Mouse (Mus musculus) c-Kit-positive CD71-positive TER-119-positive erythroid progenitor cells, embryonic 14.5 days (primary cell): ENCODE data around the gene Mesp1.

ENCODE experiments used
- DNase-seq: peaks from one replicate; pipeline ENCODE4 v3.0.0-alpha.2; 2013; ENCODE audit warnings: low spot score

Mesp1 gene

GRCm38 (mm10) chr7:79793688-79794087 is at the start of gene Mesp1:
Gene Mesp1, minus strand, starts transcription at chr7:79793788.
- no peak for DNase-seq

- DNase-seq = no peak
Observed at GRCm38 (mm10) chr7:79842163-79842562, 48.6 kb upstream of the Mesp1 start.

GRCm38 (mm10) chr7:79837247-79837646 is 43.7 kb upstream of the Mesp1 start:
- DNase-seq = no peak

- no peak for DNase-seq
Observed at GRCm38 (mm10) chr7:79835196-79835595, 41.6 kb upstream of the Mesp1 start.

- no peak for DNase-seq
Observed at GRCm38 (mm10) chr7:79832980-79833379, 39.4 kb upstream of the Mesp1 start.

- DNase-seq = no peak
Observed at GRCm38 (mm10) chr7:79831585-79831984, 38.0 kb upstream of the Mesp1 start.

- DNase-seq = no peak
Observed at GRCm38 (mm10) chr7:79831145-79831544, 37.6 kb upstream of the Mesp1 start.

GRCm38 (mm10) chr7:79828341-79828740 is 34.8 kb upstream of the Mesp1 start:
- DNase-seq = no peak

- no peak for DNase-seq
Observed at GRCm38 (mm10) chr7:79822092-79822695, 28.6 kb upstream of the Mesp1 start.

GRCm38 (mm10) chr7:79819996-79820395 is 26.4 kb upstream of the Mesp1 start:
- no peak for DNase-seq

GRCm38 (mm10) chr7:79819515-79819914 is 25.9 kb upstream of the Mesp1 start:
- no peak for DNase-seq

GRCm38 (mm10) chr7:79818321-79818720 is 24.7 kb upstream of the Mesp1 start:
- DNase-seq = no peak

- DNase-seq = no peak
Observed at GRCm38 (mm10) chr7:79813409-79813808, 19.8 kb upstream of the Mesp1 start.

GRCm38 (mm10) chr7:79810611-79811506 is 17.3 kb upstream of the Mesp1 start, which contains the start of gene Mesp2:
Gene Mesp2, plus strand, starts transcription at chr7:79810727.
- DNase-seq = peak; percentile 40

- DNase-seq = no peak
Observed at GRCm38 (mm10) chr7:79808561-79808960, 15.0 kb upstream of the Mesp1 start.

GRCm38 (mm10) chr7:79803887-79804286 is 10.3 kb upstream of the Mesp1 start:
- DNase-seq = no peak

- no peak for DNase-seq
Observed at GRCm38 (mm10) chr7:79802037-79802436, 8.4 kb upstream of the Mesp1 start.

- DNase-seq = no peak
Observed at GRCm38 (mm10) chr7:79801391-79801790, 7.8 kb upstream of the Mesp1 start.

GRCm38 (mm10) chr7:79800336-79800735 is 6.7 kb upstream of the Mesp1 start:
- no peak for DNase-seq

GRCm38 (mm10) chr7:79799506-79799905 is 5.9 kb upstream of the Mesp1 start:
- DNase-seq = no peak

GRCm38 (mm10) chr7:79799048-79799447 is 5.5 kb upstream of the Mesp1 start:
- peak; percentile 35 for DNase-seq

- no peak for DNase-seq
Observed at GRCm38 (mm10) chr7:79798606-79799005, 5.0 kb upstream of the Mesp1 start.
